Mouse (Mus musculus) C2C12 (cell line): ENCODE measurements around the gene Arpp21.

Experiments used
- CEBPB ChIP-seq: IDR thresholded peaks from one replicate; pipeline ENCODE4 v1.6.1; 2011; ENCODE audit warnings: low read depth, mild to moderate bottlenecking, control low read depth, moderate library complexity
- CTCF ChIP-seq: IDR thresholded peaks from one replicate; pipeline ENCODE4 v1.5.1; 2011; ENCODE audit not compliant: control insufficient read depth, insufficient read depth, insufficient read length
- MAX ChIP-seq: IDR thresholded peaks from one replicate; pipeline ENCODE4 v1.6.1; 2011; ENCODE audit warnings: mild to moderate bottlenecking, control low read depth
- MYOD1 ChIP-seq: IDR thresholded peaks from one replicate; pipeline ENCODE4 v1.6.1; 2011; ENCODE audit warnings: low read depth; ENCODE audit not compliant: control insufficient read depth, insufficient read length
- MYOG ChIP-seq: IDR thresholded peaks from one replicate; pipeline ENCODE4 v1.6.1; 2011; ENCODE audit not compliant: control insufficient read depth, insufficient read length; ENCODE audit errors: extremely low read depth
- USF1 ChIP-seq: IDR thresholded peaks from one replicate; pipeline ENCODE4 v1.6.1; 2011; ENCODE audit warnings: low read depth, mild to moderate bottlenecking, control low read depth, moderate library complexity

GRCm38 (mm10) chr9:112209803-112210202 lies 25.9 kb downstream of the Arpp21 start:
- TF ChIP-seq MAX (no peak), CTCF (no peak), MYOD1 (no peak), USF1 (no peak), MYOG (no peak), CEBPB (no peak)
